Mouse (Mus musculus) MEL (cell line): ENCODE results near the gene Wnt1. TPM values are rescaled to one million over a fixed set of nuclear protein-coding genes. Genes with fewer than 3 reads are reported as not detected.

Source experiments
- DNase-seq: peaks from one replicate; pipeline ENCODE4 v3.0.0; 2011; ENCODE audit warnings: low read depth, low spot score
- H3K27ac ChIP-seq: 2 replicates; pipeline ENCODE4 v1.5.1; 2012; ENCODE audit warnings: low read depth, mild to moderate bottlenecking, control low read depth, low read length, moderate library complexity; ENCODE audit not compliant: control insufficient read depth
- H3K27me3 ChIP-seq, 2 experiments: fragments of 150-350 bp in 1 of 2; sonication (generic) in 1 of 2; 2 replicates each; pipeline ENCODE4 v1.6.1; 2012; ENCODE audit warnings: low read length in 2 of 2, mild to moderate bottlenecking in 2 of 2, improper control_type of control experiment in 1 of 2, moderate library complexity in 1 of 2; ENCODE audit not compliant: insufficient read depth in 2 of 2, control insufficient read depth in 1 of 2
- H3K36me3 ChIP-seq, 2 experiments: 2 replicates each; pipeline ENCODE4 v1.6.1; 2012 to 2014; ENCODE audit warnings: low read length in 2 of 2, improper control_type of control experiment in 1 of 2, inconsistent platforms in 1 of 2, mild to moderate bottlenecking in 1 of 2; ENCODE audit not compliant: insufficient read depth in 2 of 2, control insufficient read depth in 1 of 2
- H3K4me1 ChIP-seq, 2 experiments: fragments of 150-350 bp in 1 of 2; sonication (generic) in 1 of 2; 2 replicates each; pipeline ENCODE4 v1.6.1; 2012; ENCODE audit warnings: low read length in 2 of 2, improper control_type of control experiment in 1 of 2, mild to moderate bottlenecking in 1 of 2; ENCODE audit not compliant: insufficient read depth in 2 of 2, control insufficient read depth in 1 of 2
- H3K4me3 ChIP-seq, 2 experiments: fragments of 150-350 bp in 1 of 2; sonication (generic) in 1 of 2; 2 replicates each; pipeline ENCODE4 v1.5.1; 2012; ENCODE audit warnings: low read depth in 2 of 2, low read length in 2 of 2, mild to moderate bottlenecking in 2 of 2, moderate library complexity in 2 of 2, control low read depth in 1 of 2, improper control_type of control experiment in 1 of 2; ENCODE audit not compliant: control insufficient read depth in 1 of 2, insufficient read depth in 1 of 2
- H3K79me2 ChIP-seq: 2 replicates; pipeline ENCODE4 v1.6.1; 2012; ENCODE audit warnings: mild to moderate bottlenecking, low read length, moderate library complexity; ENCODE audit not compliant: control insufficient read depth, poor library complexity, insufficient read depth
- H3K9ac ChIP-seq: 2 replicates; pipeline ENCODE4 v1.6.1; 2012; ENCODE audit warnings: low read depth, mild to moderate bottlenecking, control low read depth, low read length, moderate library complexity; ENCODE audit not compliant: control insufficient read depth, poor library complexity, severe bottlenecking
- H3K9me3 ChIP-seq: fragments of 150-350 bp; sonication (generic); replicated peaks from 2 replicates; pipeline ENCODE4 v1.6.1; 2012; ENCODE audit warnings: mild to moderate bottlenecking, low read length, improper control_type of control experiment, moderate library complexity; ENCODE audit not compliant: insufficient read depth
- BHLHE40 ChIP-seq: IDR thresholded peaks from 2 replicates; pipeline ENCODE4 v1.6.1; 2012; ENCODE audit warnings: low read depth, mild to moderate bottlenecking, inconsistent platforms, low read length, improper control_type of control experiment, borderline replicate concordance
- CHD1 ChIP-seq: IDR thresholded peaks from 2 replicates; pipeline ENCODE4 v1.6.1; 2012; ENCODE audit warnings: low read depth, mild to moderate bottlenecking, inconsistent platforms, low read length, improper control_type of control experiment
- ETS1 ChIP-seq: IDR thresholded peaks from 2 replicates; pipeline ENCODE4 v1.6.1; 2012; ENCODE audit warnings: low read depth, mild to moderate bottlenecking, inconsistent platforms, low read length, improper control_type of control experiment, moderate library complexity
- GABPA ChIP-seq: IDR thresholded peaks from 2 replicates; pipeline ENCODE4 v1.6.1; 2012; ENCODE audit warnings: low read depth, mild to moderate bottlenecking, inconsistent platforms, low read length, improper control_type of control experiment, moderate library complexity
- GATA1 ChIP-seq: IDR thresholded peaks from 2 replicates; pipeline ENCODE4 v1.6.1; 2011; ENCODE audit warnings: low read depth, low read length, improper control_type of control experiment
- HCFC1 ChIP-seq: IDR thresholded peaks from 2 replicates; pipeline ENCODE4 v1.6.1; 2012; ENCODE audit warnings: low read depth, mild to moderate bottlenecking, inconsistent platforms, low read length, improper control_type of control experiment, moderate library complexity
- JUND ChIP-seq: IDR thresholded peaks from 2 replicates; pipeline ENCODE4 v1.6.1; 2011; ENCODE audit warnings: low read depth, mild to moderate bottlenecking, improper control_type of control experiment, low read length
- KAT2A ChIP-seq: conservative IDR thresholded peaks from 2 replicates; pipeline ENCODE4 v1.6.1; 2012; ENCODE audit warnings: low read depth, low read length, improper control_type of control experiment, inconsistent platforms
- MAX ChIP-seq: IDR thresholded peaks from 2 replicates; pipeline ENCODE4 v1.6.1; 2011; ENCODE audit warnings: low read length, improper control_type of control experiment
- MAZ ChIP-seq: IDR thresholded peaks from 2 replicates; pipeline ENCODE4 v1.6.1; 2012; ENCODE audit warnings: low read depth, mild to moderate bottlenecking, inconsistent platforms, low read length, improper control_type of control experiment
- MEF2A ChIP-seq: IDR thresholded peaks from 2 replicates; pipeline ENCODE4 v1.6.1; 2014; ENCODE audit warnings: low read depth, mild to moderate bottlenecking, inconsistent platforms, low read length, improper control_type of control experiment; ENCODE audit not compliant: poor library complexity, insufficient replicate concordance, severe bottlenecking; ENCODE audit errors: extremely low read depth
- MXI1 ChIP-seq: IDR thresholded peaks from 2 replicates; pipeline ENCODE4 v1.6.1; 2011; ENCODE audit warnings: mild to moderate bottlenecking, low read depth, low read length, improper control_type of control experiment
- MYB ChIP-seq: IDR thresholded peaks from 2 replicates; pipeline ENCODE4 v1.6.1; 2011; ENCODE audit warnings: mild to moderate bottlenecking, low read depth, low read length, improper control_type of control experiment
- MYC ChIP-seq: IDR thresholded peaks from 2 replicates; pipeline ENCODE4 v1.6.1; 2011; ENCODE audit warnings: low read depth, mild to moderate bottlenecking, low read length, improper control_type of control experiment, moderate library complexity
- NRF1 ChIP-seq: IDR thresholded peaks from 2 replicates; pipeline ENCODE4 v1.6.1; 2014; ENCODE audit warnings: low read depth, mild to moderate bottlenecking, inconsistent platforms, low read length, improper control_type of control experiment, moderate library complexity; ENCODE audit not compliant: poor library complexity, insufficient read depth, severe bottlenecking
- POLR2A ChIP-seq, 2 experiments: IDR thresholded peaks; 2 replicates each; pipeline ENCODE4 v1.6.1; 2011 to 2012; ENCODE audit warnings: low read length in 2 of 2, mild to moderate bottlenecking in 2 of 2, control low read depth in 1 of 2, improper control_type of control experiment in 1 of 2, low read depth in 1 of 2, moderate library complexity in 1 of 2; ENCODE audit not compliant: control insufficient read depth in 1 of 2, insufficient read depth in 1 of 2, poor library complexity in 1 of 2
- POLR2AphosphoS2 ChIP-seq: IDR thresholded peaks from 2 replicates; pipeline ENCODE4 v1.6.1; 2011; ENCODE audit warnings: low read length, improper control_type of control experiment
- RAD21 ChIP-seq: IDR thresholded peaks from 2 replicates; pipeline ENCODE4 v1.6.1; 2011; ENCODE audit warnings: mild to moderate bottlenecking, low read depth, low read length, improper control_type of control experiment
- RCOR1 ChIP-seq: IDR thresholded peaks from 2 replicates; pipeline ENCODE4 v1.6.1; 2012; ENCODE audit warnings: low read depth, mild to moderate bottlenecking, inconsistent platforms, low read length, improper control_type of control experiment
- SIN3A ChIP-seq: IDR thresholded peaks from 2 replicates; pipeline ENCODE4 v1.6.1; 2012; ENCODE audit warnings: low read length, improper control_type of control experiment, inconsistent platforms
- TBP ChIP-seq: IDR thresholded peaks from 2 replicates; pipeline ENCODE4 v1.8.0; 2011; ENCODE audit warnings: low read depth, low read length, improper control_type of control experiment
- TCF12 ChIP-seq: IDR thresholded peaks from 2 replicates; pipeline ENCODE4 v1.6.1; 2014; ENCODE audit warnings: low read depth, mild to moderate bottlenecking, inconsistent platforms, low read length, improper control_type of control experiment, moderate library complexity
- UBTF ChIP-seq: IDR thresholded peaks from 2 replicates; pipeline ENCODE4 v1.6.1; 2012; ENCODE audit warnings: low read depth, mild to moderate bottlenecking, inconsistent platforms, low read length, improper control_type of control experiment, moderate library complexity, borderline replicate concordance; ENCODE audit not compliant: insufficient read depth
- USF2 ChIP-seq, 2 experiments: IDR thresholded peaks; 2 replicates each; pipeline ENCODE4 v1.6.1; 2011 to 2012; ENCODE audit warnings: improper control_type of control experiment in 2 of 2, low read length in 2 of 2, borderline replicate concordance in 1 of 2, inconsistent platforms in 1 of 2, low read depth in 1 of 2, mild to moderate bottlenecking in 1 of 2; ENCODE audit not compliant: insufficient read depth in 1 of 2
- ZC3H11A ChIP-seq: IDR thresholded peaks from 2 replicates; pipeline ENCODE4 v1.6.1; 2012; ENCODE audit warnings: low read depth, mild to moderate bottlenecking, inconsistent platforms, low read length, improper control_type of control experiment
- ZKSCAN1 ChIP-seq: IDR thresholded peaks from 2 replicates; pipeline ENCODE4 v1.6.1; 2012; ENCODE audit warnings: low read depth, mild to moderate bottlenecking, inconsistent platforms, low read length, improper control_type of control experiment, moderate library complexity
- ZNF384 ChIP-seq: IDR thresholded peaks from 2 replicates; pipeline ENCODE4 v1.6.1; 2012; ENCODE audit warnings: low read depth, mild to moderate bottlenecking, inconsistent platforms, low read length, improper control_type of control experiment
- polyA plus RNA-seq, 2 experiments: library from polyadenylated mRNA; stranded (reverse) in 1 of 2; unstranded in 1 of 2; fragments of >175 nt in 1 of 2; fragments of >200 nt in 1 of 2; gene quantifications; 2 replicates each; pipeline versions ENCODE4 v1.2.1 to v1.2.4; 2012; ENCODE audit warnings: low replicate concordance in 2 of 2, low read depth in 1 of 2; ENCODE audit not compliant: insufficient read length in 2 of 2, insufficient read depth in 1 of 2, missing spikeins in 1 of 2
- total RNA-seq: library from RNA; depleted of rRNA; stranded (reverse); fragments of 300-350 nt; gene quantifications from 2 replicates; pipeline ENCODE4 v1.2.3, GENCODE M21; 2012

Gene Wnt1
- total and polyA plus RNA-seq, 3 experiments, result not detected

- TF ChIP-seq BHLHE40 (peak; percentile 38; the same call in 1 of the 2 replicates), TCF12 (peak; percentile 15; the same call in 1 of the 2 replicates), ZKSCAN1 (no peak), MXI1 (peak; percentile 75), NRF1 (no peak), MAX (peak; percentile 50), HCFC1 (peak; percentile 72), RCOR1 (peak; percentile 65), RAD21 (no peak), MEF2A (peak; percentile 24; the same call in 1 of the 2 replicates)
Observed at GRCm38 (mm10) chr15:98772511-98773211, 17.0 kb upstream of the Wnt1 start (continued).

- peaks cover 0 to 1% of the 10 kb centered on the region in 2 experiments; a peak in 1 of 4 replicates for H3K4me1 ChIP-seq
- H3K27ac ChIP-seq, result no peak overlapping the region
- no peaks in the 10 kb centered on the region for H3K27me3 ChIP-seq
- TF ChIP-seq ZC3H11A (no peak), ZNF384 (no peak), MYC (no peak), POLR2AphosphoS2 (no peak), ETS1 (no peak), USF2 (IDR thresholded peaks at IDR 0.05; ENCODE audit: borderline replicate concordance in 1 of 2, insufficient read depth in 1 of 2, low read depth in 1 of 2, low read length in 2 of 2) (no peak), KAT2A (no peak)
- TF ChIP-seq, all 39 proteins: peak for 0
- Histone ChIP-seq H3K9me3 (no peaks in the 10 kb centered on the region), H3K79me2 (no peaks in the 10 kb centered on the region; the same call in 1 of the 2 replicates), H3K4me3 (no peak overlapping the region), H3K9ac (no peak overlapping the region), H3K36me3 (peaks cover 0 to 10% of the 10 kb centered on the region in 2 experiments; a peak in 2 of 4 replicates)
- no peak for DNase-seq
Observed at GRCm38 (mm10) chr15:98774096-98774495, 15.6 kb upstream of the Wnt1 start.

DNA sequence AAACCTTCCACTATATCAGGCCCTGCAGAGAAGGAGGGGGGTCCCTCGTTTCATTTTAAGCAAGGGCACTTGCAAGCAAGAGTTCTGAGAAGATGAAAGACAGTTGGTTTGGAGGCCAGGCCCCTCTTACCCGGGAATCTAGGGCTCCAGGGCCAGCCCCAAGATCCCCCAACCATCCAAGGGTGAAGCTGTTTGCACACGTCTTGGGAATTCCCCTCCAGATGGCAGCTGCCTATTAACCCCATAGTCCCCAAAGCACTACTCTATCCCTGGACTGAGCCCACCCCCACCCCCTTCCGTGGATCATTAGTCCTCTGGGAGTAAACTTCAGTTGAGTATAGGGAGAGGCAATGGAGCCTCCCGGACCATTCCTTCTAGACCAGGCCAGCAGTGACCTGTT, 14.1 kb upstream of the Wnt1 start:
- Histone ChIP-seq H3K9me3 (no peaks in the 10 kb centered on the region), H3K4me1 (peaks cover 0 to 1% of the 10 kb centered on the region in 2 experiments; a peak in 1 of 4 replicates), H3K9ac (no peak overlapping the region), H3K27me3 (no peaks in the 10 kb centered on the region), H3K4me3 (no peak overlapping the region), H3K27ac (no peak overlapping the region), H3K36me3 (peaks cover 0 to 10% of the 10 kb centered on the region in 2 experiments; a peak in 2 of 4 replicates), H3K79me2 (no peaks in the 10 kb centered on the region; the same call in 1 of the 2 replicates)
- no peak for DNase-seq
- TF ChIP-seq JUND (no peak), POLR2AphosphoS2 (no peak), TCF12 (no peak), MYB (no peak), TBP (no peak), MYC (no peak), GABPA (no peak), POLR2A (IDR thresholded peaks at IDR 0.05; ENCODE audit: control insufficient read depth in 1 of 2, insufficient read depth in 1 of 2, low read depth in 1 of 2, low read length in 2 of 2, poor library complexity in 1 of 2) (no peak), ETS1 (no peak), SIN3A (no peak), NRF1 (no peak), GATA1 (no peak), MXI1 (no peak), USF2 (IDR thresholded peaks at IDR 0.05; ENCODE audit: borderline replicate concordance in 1 of 2, insufficient read depth in 1 of 2, low read depth in 1 of 2, low read length in 2 of 2) (no peak), MAZ (no peak), UBTF (no peak), ZNF384 (no peak), CHD1 (no peak)
